Mouse (Mus musculus) lung, embryonic 15.5 days (tissue): ENCODE results near the gene Rilp. TPM values are rescaled to one million over a fixed set of nuclear protein-coding genes. Genes with fewer than 3 reads are reported as not detected.

Source experiments
- ATAC-seq: fragments of 200-750 bp; cut with Nextera tagmentation; 2 replicates; pipeline ENCODE4 v1.8.0; 2017; ENCODE audit warnings: moderate number of reproducible peaks, borderline replicate concordance; ENCODE audit not compliant: low FRiP score, low TSS enrichment; ENCODE audit errors: extremely low read depth
- H3K27ac ChIP-seq: fragments of 300-500 bp; sonication (generic); 2 replicates; pipeline ENCODE4 v1.5.1; 2015; ENCODE audit warnings: moderate library complexity, mild to moderate bottlenecking, inconsistent platforms
- H3K27me3 ChIP-seq: fragments of 300-500 bp; sonication (generic); 2 replicates; pipeline ENCODE4 v1.6.1; 2015; ENCODE audit warnings: inconsistent platforms
- H3K36me3 ChIP-seq: fragments of 300-500 bp; sonication (generic); 2 replicates; pipeline ENCODE4 v1.6.1; 2015; ENCODE audit warnings: inconsistent platforms
- H3K4me1 ChIP-seq: fragments of 300-500 bp; sonication (generic); 2 replicates; pipeline ENCODE4 v1.6.1; 2015; ENCODE audit warnings: inconsistent platforms
- H3K4me2 ChIP-seq: fragments of 300-500 bp; sonication (generic); 2 replicates; pipeline ENCODE4 v1.6.1; 2015; ENCODE audit warnings: inconsistent platforms, mild to moderate bottlenecking, moderate library complexity
- H3K4me3 ChIP-seq: fragments of 300-500 bp; sonication (generic); 2 replicates; pipeline ENCODE4 v1.5.1; 2015; ENCODE audit warnings: mild to moderate bottlenecking, inconsistent platforms
- H3K9ac ChIP-seq: fragments of 300-500 bp; sonication (generic); 2 replicates; pipeline ENCODE4 v1.6.1; 2015; ENCODE audit warnings: inconsistent platforms
- H3K9me3 ChIP-seq: fragments of 300-500 bp; sonication (generic); 2 replicates; pipeline ENCODE4 v1.6.1; 2016; ENCODE audit warnings: inconsistent platforms
- WGBS: fragments of 180-500 bp; shearing (Covaris S2); methylation state at CpG from one replicate; pipeline ENCODE4 v1.1.7; 2015; 5-methylcytosine and 5-hydroxymethylcytosine counted together
- polyA plus RNA-seq: library from polyadenylated mRNA; unstranded; fragments of >200 nt; fragmentation: Nextera tagmentation; extraction: Ambion mirVana; gene quantifications from 2 replicates; pipeline ENCODE4 v1.2.1, GENCODE M21; 2015

Rilp gene
- polyA plus RNA-seq, 1 experiment from 2014 or later, result 0.66 TPM

- H3K27ac ChIP-seq, result no peak overlapping the region
- peaks cover 23% of the 10 kb centered on the region for H3K4me1 ChIP-seq
- H3K4me2 ChIP-seq, result no peak overlapping the region
- no peak overlapping the region for H3K9ac ChIP-seq
- no peaks in the 10 kb centered on the region for H3K27me3 ChIP-seq
- 92% methylated on average over 4 of the region's 4 CpGs for WGBS
- peaks cover 61% of the 10 kb centered on the region for H3K36me3 ChIP-seq
- no peak for ATAC-seq
- H3K4me3 ChIP-seq, result no peak overlapping the region
- no peaks in the 10 kb centered on the region for H3K9me3 ChIP-seq
These were observed 1.7 kb upstream of the Rilp start for GRCm38 (mm10) chr11:75508162-75508561.

DNA sequence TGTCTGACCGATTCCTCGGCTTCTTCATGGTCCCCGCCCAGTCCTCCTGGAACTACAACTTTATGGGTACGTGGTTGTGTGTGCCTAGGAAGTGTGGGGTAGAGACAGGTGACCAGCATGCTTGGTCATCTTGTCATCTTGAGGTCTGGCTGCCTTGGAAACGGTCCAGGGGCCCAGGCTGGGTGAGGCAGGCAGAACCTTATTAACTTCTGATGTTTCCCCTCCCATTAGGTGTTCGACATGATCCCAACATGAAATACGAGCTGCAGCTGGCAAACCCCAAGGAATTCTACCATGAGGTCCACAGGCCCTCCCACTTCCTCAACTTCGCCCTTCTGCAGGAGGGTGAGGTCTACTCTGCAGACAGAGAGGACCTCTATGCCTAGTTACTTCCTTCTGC, 990 bp upstream of the Rilp start:
- Histone ChIP-seq H3K36me3 (peaks cover 54% of the 10 kb centered on the region), H3K9me3 (no peaks in the 10 kb centered on the region), H3K4me3 (no peak overlapping the region), H3K27me3 (no peaks in the 10 kb centered on the region), H3K9ac (no peak overlapping the region), H3K4me2 (no peak overlapping the region), H3K4me1 (peaks cover 23% of the 10 kb centered on the region), H3K27ac (no peak overlapping the region)
- ATAC-seq, result no peak
- WGBS, result 62% methylated on average over 8 of the region's 8 CpGs

- H3K9ac ChIP-seq, result peak overlapping the region; percentile 58
- H3K36me3 ChIP-seq, result peaks cover 39% of the 10 kb centered on the region
- H3K4me2 ChIP-seq, result peak overlapping the region; percentile 95
- H3K4me3 ChIP-seq, result peak overlapping the region; percentile 49
- WGBS, result 1% methylated on average over 24 of the region's 24 CpGs
- H3K27me3 ChIP-seq, result no peaks in the 10 kb centered on the region
- peaks cover 23% of the 10 kb centered on the region for H3K4me1 ChIP-seq
- H3K9me3 ChIP-seq, result no peaks in the 10 kb centered on the region
- H3K27ac ChIP-seq, result peak overlapping the region; percentile 79
- peak; percentile 83 for ATAC-seq
These were observed 716 bp downstream of the Rilp start for GRCm38 (mm10) chr11:75510627-75510993.

DNA sequence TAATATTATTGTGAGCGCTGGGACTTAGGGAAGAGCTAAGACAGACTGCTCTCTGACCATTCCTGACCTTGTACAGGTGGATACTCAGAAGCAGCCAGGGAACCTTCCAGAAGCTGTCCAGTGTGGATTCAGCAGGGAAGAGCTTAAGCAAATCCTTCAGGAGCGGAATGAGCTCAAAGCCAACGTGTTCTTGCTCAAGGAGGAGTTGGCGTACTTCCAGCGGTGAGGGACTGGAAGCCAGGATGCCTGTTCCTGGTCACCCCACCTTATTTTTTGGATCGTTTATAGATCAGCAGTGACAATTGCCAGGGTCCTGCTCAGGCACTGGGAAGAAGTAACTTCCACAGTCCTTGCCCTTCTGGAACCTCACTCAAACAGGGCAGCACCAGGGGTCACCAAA, 1.3 kb downstream of the Rilp start:
- ATAC-seq, result no peak
- peaks cover 33% of the 10 kb centered on the region for H3K36me3 ChIP-seq
- no peak overlapping the region for H3K4me3 ChIP-seq
- H3K27me3 ChIP-seq, result no peaks in the 10 kb centered on the region
- no peak overlapping the region for H3K27ac ChIP-seq
- peaks cover 23% of the 10 kb centered on the region for H3K4me1 ChIP-seq
- H3K4me2 ChIP-seq, result no peak overlapping the region
- WGBS, result 64% methylated on average over 6 of the region's 6 CpGs
- no peak overlapping the region for H3K9ac ChIP-seq
- no peaks in the 10 kb centered on the region for H3K9me3 ChIP-seq

DNA sequence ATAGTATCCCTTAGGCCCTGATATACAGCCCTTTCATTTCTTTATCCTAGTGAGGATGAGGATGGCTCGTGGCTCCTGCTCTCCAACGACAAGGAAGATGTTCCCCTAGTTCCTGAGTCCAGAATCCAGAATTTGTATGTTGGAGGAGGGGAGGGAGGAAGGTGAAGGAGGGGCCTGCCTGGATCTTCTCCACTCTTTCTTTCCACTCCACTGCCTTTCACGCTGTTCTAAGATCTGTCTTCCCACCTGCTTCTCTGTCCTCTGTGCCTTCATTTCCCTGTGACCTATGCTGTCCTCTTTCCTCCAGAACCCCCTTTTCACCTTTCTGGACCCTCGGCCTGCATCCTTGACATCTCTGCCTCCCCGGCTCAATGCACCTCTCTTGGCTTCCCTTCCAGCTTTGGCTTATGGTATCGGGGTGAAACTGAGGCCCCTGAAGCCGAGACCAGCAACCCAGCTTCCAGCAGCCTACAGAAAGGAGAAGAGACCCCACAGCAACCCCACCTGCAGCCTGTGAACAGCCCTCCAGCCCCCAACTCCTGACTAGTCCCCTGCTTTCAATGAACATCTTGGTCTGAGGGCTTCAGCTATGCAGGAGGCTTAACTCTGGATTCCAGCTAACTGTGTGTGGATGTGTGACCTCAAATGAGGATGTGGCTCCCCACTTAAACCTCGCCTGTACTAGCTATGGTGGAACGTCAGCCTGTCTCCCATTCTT, 2.6 kb downstream of the Rilp start:
- WGBS, result 73% methylated on average over 9 of the region's 9 CpGs

DNA sequence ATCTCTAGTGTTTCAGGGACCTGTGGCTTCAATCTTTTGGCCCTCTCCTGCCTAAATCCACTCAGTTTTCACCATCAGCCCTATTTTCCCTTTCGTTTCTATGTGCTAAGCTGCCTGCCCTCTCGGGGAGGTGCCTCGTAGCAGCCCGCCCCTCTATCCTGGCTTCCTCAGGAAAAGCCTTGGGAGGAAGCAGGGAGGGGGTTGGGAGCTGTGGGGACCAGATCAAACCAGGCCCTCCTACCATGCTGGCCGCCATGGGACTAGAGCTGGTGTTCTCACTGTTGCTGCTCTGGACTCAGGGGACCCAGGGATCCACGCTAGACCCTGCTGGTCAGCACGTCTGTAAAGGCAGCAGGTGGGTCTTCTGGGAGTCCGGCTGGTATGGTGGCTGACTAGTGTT, 3.4 kb downstream of the Rilp start, which contains the start of gene Scarf1:
TSS of gene Scarf1 (plus strand) at position 205 of the 400 bp plus-strand sequence.
- WGBS, result 50% methylated on average over 8 of the region's 8 CpGs
- Histone ChIP-seq H3K4me3 (peak within 1 kb of the TSS; percentile 33), H3K27ac (no peak within 1 kb of the TSS), H3K4me2 (peak within 1 kb of the TSS; percentile 48), H3K9ac (0 out of 2 replicates have a peak within 1 kb of the TSS, but pooled peaks have one; percentile 10), H3K4me1 (peaks cover 23% of the 10 kb centered on the region), H3K9me3 (no peaks in the 10 kb centered on the region), H3K27me3 (no peaks in the 10 kb centered on the region), H3K36me3 (peaks cover 13% of the 10 kb centered on the region)
- ATAC-seq, result 0 out of 2 replicates have a peak, but pooled peaks have one; percentile 23

More for the DNA sequence above, 2.6 kb downstream of the Rilp start:
- Histone ChIP-seq H3K9ac (no peak overlapping the region), H3K36me3 (peaks cover 22% of the 10 kb centered on the region), H3K9me3 (no peaks in the 10 kb centered on the region), H3K4me3 (no peak overlapping the region), H3K4me1 (peaks cover 23% of the 10 kb centered on the region), H3K27ac (no peak overlapping the region), H3K27me3 (no peaks in the 10 kb centered on the region), H3K4me2 (no peak overlapping the region)
- no peak for ATAC-seq

DNA sequence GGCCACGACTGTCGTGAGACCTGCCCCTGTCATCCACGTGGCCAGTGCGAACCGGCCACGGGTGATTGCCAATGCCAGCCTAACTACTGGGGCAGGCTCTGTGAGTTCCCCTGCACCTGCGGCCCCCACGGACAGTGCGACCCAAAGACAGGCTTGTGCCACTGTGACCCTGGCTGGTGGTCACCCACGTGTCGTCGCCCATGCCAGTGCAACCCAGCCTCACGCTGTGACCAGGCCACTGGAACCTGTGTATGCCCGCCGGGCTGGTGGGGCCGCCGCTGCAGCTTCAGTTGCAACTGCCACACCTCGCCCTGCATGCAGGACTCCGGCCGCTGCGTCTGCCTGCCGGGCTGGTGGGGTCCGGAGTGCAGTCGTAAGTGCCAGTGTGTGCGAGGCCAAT, 5.3 kb downstream of the Rilp start:
- 87% methylated on average over 25 of the region's 25 CpGs for WGBS
- Histone ChIP-seq H3K4me1 (peaks cover 5% of the 10 kb centered on the region), H3K4me2 (no peak overlapping the region), H3K9ac (no peak overlapping the region), H3K36me3 (no peaks in the 10 kb centered on the region), H3K4me3 (no peak overlapping the region), H3K9me3 (no peaks in the 10 kb centered on the region), H3K27ac (no peak overlapping the region), H3K27me3 (no peaks in the 10 kb centered on the region)
- ATAC-seq, result no peak

DNA sequence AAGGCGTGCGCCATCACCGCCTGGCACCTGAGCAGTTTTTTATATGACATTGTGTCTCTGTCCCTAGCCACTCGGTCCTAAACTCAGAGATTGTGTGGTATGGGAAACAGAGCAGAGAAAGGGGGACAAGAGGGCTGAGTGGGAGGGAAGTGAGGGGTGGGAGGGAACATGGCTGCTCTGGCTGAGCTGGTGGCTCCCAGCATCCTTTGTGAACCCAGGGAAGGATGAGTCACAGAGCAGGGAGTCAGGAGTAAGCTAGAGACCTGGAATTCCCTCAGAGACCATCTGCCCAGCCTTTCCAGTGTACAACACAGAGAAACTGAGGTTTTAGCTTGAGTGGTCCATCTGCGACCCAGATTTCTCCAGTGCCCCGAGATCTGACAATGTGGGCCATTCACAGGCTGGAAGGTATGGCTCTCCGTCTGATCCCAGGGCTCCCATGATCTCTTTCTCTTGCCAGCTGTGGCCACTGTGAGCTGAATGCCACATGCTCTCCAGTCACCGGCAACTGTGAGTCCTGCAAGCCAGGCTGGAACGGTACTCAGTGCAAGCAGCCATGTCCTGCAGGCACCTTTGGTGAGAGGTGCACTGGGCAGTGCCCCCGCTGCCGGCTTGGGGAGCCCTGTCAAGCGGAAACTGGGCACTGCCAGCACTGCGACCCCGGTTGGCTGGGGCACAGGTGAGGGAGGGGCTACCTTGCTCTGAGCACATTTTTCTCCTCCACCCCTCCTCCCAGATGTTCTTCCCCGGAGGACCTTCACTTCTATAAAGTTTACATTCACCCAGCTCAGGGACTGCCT, 10.1 kb downstream of the Rilp start:
- Histone ChIP-seq H3K36me3 (no peaks in the 10 kb centered on the region), H3K9ac (no peak overlapping the region), H3K9me3 (no peaks in the 10 kb centered on the region), H3K27me3 (no peaks in the 10 kb centered on the region), H3K27ac (no peak overlapping the region), H3K4me2 (no peak overlapping the region), H3K4me3 (no peak overlapping the region), H3K4me1 (no peaks in the 10 kb centered on the region)
- ATAC-seq, result no peak
- 69% methylated on average over 15 of the region's 15 CpGs for WGBS

DNA sequence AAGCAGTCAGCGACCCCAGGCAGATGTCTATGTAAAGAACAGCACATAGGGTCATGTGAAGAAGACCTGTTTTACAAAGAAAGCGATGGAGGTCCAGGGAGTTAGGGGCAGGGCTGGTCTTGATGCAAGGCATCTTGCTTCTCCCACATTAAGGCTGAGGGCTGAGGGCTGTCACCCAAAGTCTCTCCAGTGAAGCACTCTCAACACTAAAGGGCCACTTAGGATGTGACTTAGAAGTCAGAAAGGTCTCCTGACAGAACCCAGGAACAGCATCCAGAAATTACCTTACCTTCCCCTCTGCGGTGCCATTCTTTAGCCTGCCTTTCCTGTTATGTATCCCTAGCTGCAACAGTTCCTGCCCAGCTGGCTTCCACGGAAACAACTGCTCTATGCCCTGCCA, 11.7 kb downstream of the Rilp start:
- Histone ChIP-seq H3K4me2 (no peak overlapping the region), H3K4me3 (no peak overlapping the region), H3K4me1 (no peaks in the 10 kb centered on the region), H3K9ac (no peak overlapping the region), H3K36me3 (no peaks in the 10 kb centered on the region), H3K27ac (no peak overlapping the region), H3K9me3 (no peaks in the 10 kb centered on the region), H3K27me3 (no peaks in the 10 kb centered on the region)
- WGBS, result 72% methylated on average over 4 of the region's 4 CpGs
- ATAC-seq, result no peak

DNA sequence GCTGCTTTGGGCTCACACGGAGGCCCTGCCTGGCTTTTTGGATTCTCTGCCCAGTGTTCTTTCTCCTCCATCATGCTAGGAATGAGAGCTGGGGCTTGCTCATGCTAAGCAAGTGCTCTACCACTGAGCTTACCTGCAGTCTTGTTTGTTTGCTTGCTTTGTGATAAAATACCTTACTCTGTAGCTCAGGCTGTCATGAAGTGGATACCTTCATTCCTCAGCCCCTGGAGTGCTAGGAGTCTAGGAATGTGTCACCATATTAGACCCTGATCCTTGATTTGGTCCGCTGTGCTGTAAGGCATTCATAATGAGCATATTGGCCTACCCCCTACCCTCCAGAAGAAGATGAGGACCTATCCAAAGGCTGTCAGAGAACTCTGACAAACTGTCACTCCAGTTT, 12.9 kb downstream of the Rilp start:
- no peak overlapping the region for H3K9ac ChIP-seq
- H3K27ac ChIP-seq, result no peak overlapping the region
- H3K4me3 ChIP-seq, result no peak overlapping the region
- H3K4me2 ChIP-seq, result no peak overlapping the region
- no peak for ATAC-seq
- 69% methylated on average over 2 of the region's 2 CpGs for whole genome bisulfite sequencing
- no peaks in the 10 kb centered on the region for H3K9me3 ChIP-seq
- H3K4me1 ChIP-seq, result no peaks in the 10 kb centered on the region
- H3K27me3 ChIP-seq, result no peaks in the 10 kb centered on the region
- no peaks in the 10 kb centered on the region for H3K36me3 ChIP-seq

DNA sequence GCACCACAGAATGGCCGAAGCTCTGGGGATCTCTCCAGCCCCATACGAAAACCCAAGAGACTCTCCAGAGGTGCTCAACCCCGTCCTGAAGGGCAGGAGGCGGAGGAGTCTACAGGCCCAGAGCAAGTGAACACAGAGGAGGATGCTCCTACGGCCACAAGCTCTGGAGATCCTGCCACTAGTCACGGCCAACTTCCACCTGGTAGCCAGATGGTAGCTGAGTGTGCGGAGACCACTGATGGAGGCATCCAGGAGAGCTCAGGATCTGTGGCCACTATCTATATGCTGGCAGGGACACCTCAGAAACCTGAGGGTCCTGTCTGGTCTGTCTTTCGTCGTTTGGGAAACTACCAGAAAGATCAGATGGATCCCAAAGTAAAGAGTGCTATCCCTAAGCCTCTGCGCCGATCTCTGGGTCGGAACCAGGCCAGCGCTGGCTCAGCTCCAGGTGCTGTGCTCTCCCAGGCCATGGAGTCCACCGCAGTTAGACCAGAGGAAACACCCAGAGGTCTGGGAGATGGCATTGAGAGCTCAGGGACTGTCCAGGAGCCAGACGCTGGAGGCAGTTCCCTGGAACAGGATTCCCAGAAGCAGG, 15.7 kb downstream of the Rilp start:
- Histone ChIP-seq H3K4me2 (no peak overlapping the region), H3K36me3 (no peaks in the 10 kb centered on the region), H3K9me3 (no peaks in the 10 kb centered on the region), H3K9ac (no peak overlapping the region), H3K27me3 (no peaks in the 10 kb centered on the region), H3K4me1 (no peaks in the 10 kb centered on the region), H3K27ac (no peak overlapping the region), H3K4me3 (no peak overlapping the region)
- 79% methylated on average over 15 of the region's 15 CpGs for WGBS
- no peak for ATAC-seq

DNA sequence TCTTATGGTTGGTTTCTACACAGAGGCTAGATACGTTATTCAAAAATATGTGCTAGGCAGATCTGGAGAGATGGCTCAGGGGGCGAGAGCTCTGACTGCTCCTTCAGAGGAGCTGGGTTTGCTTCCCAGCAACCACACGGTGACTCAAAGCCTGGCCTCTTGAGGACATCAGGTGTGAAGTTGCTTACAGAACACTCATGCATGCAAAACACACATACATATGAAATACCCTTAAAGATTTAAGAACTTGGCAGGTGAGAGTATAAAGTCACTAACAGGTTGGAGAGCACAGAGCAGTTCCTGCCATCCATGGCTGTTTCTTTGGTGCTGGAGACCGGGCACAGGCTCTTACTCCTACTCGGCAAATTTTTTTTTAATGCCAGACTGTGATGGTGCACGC, 17.0 kb downstream of the Rilp start:
- H3K36me3 ChIP-seq, result no peaks in the 10 kb centered on the region
- H3K9me3 ChIP-seq, result no peaks in the 10 kb centered on the region
- no peaks in the 10 kb centered on the region for H3K27me3 ChIP-seq
- no peak overlapping the region for H3K9ac ChIP-seq
- H3K4me1 ChIP-seq, result no peaks in the 10 kb centered on the region; the same call in 1 of the 2 replicates
- H3K4me3 ChIP-seq, result no peak overlapping the region
- ATAC-seq, result no peak
- no peak overlapping the region for H3K4me2 ChIP-seq
- H3K27ac ChIP-seq, result no peak overlapping the region
- 74% methylated on average over 6 of the region's 6 CpGs for WGBS
